Mouse (Mus musculus) heart, postnatal 0 days (tissue): ENCODE data around the gene Ifi47. TPM values are rescaled to one million over a fixed set of nuclear protein-coding genes. Genes with fewer than 3 reads are reported as not detected.

Experiments used
- ATAC-seq: fragments of 200-750 bp; cut with Nextera tagmentation; 2 replicates; pipeline ENCODE4 v1.8.0; 2017; ENCODE audit warnings: low read depth, moderate number of reproducible peaks, moderate library complexity; ENCODE audit not compliant: insufficient read depth
- DNase-seq: peaks from one replicate; pipeline ENCODE4 v3.0.0-alpha.2; 2016; ENCODE audit warnings: low spot score
- H3K27ac ChIP-seq: fragments of 300-500 bp; sonication (generic); 2 replicates; pipeline ENCODE4 v1.5.1; 2014; ENCODE audit warnings: low read depth, mild to moderate bottlenecking
- H3K27me3 ChIP-seq: fragments of 300-500 bp; sonication (generic); 2 replicates; pipeline ENCODE4 v1.6.1; 2014; ENCODE audit warnings: low read length, mixed read lengths; ENCODE audit not compliant: control insufficient read depth, insufficient read depth
- H3K36me3 ChIP-seq: fragments of 300-500 bp; sonication (generic); replicated peaks from 2 replicates; pipeline ENCODE4 v1.6.1; 2014; ENCODE audit warnings: low read length, mixed read lengths; ENCODE audit not compliant: control insufficient read depth, insufficient read depth
- H3K4me1 ChIP-seq: fragments of 300-500 bp; sonication (generic); 2 replicates; pipeline ENCODE4 v1.6.1; 2014; ENCODE audit warnings: antibody characterized with exemption; ENCODE audit not compliant: control insufficient read depth, insufficient read depth
- H3K4me2 ChIP-seq: fragments of 300-500 bp; sonication (generic); 2 replicates; pipeline ENCODE4 v1.6.1; 2014; ENCODE audit warnings: low read depth, mild to moderate bottlenecking, low read length, moderate library complexity
- H3K4me3 ChIP-seq: fragments of 300-500 bp; sonication (generic); 2 replicates; pipeline ENCODE4 v1.5.1; 2014; ENCODE audit warnings: low read depth, low read length
- H3K9ac ChIP-seq: fragments of 300-500 bp; sonication (generic); replicated peaks from 2 replicates; pipeline ENCODE4 v1.6.1; 2014; ENCODE audit warnings: low read depth, low read length, mixed read lengths
- H3K9me3 ChIP-seq: fragments of 300-500 bp; sonication (generic); replicated peaks from 2 replicates; pipeline ENCODE4 v1.6.1; 2016; ENCODE audit warnings: low read length; ENCODE audit not compliant: control insufficient read depth
- CTCF ChIP-seq: IDR thresholded peaks from 2 replicates; pipeline ENCODE4 v1.5.1; 2016; ENCODE audit warnings: antibody characterized with exemption, control low read depth, low read depth
- EP300 ChIP-seq: IDR thresholded peaks from 2 replicates; pipeline ENCODE4 v1.6.1; 2016; ENCODE audit warnings: antibody characterized with exemption, low read depth
- WGBS: fragments of 180-500 bp; shearing (Covaris S2); extraction: QIAGEN DNeasy Blood & Tissue Kit; methylation state at CpG from one replicate; pipeline ENCODE4 v1.1.7; 2014; 5-methylcytosine and 5-hydroxymethylcytosine counted together
- polyA plus RNA-seq: library from polyadenylated mRNA; unstranded; fragments of >200 nt; fragmentation: Nextera tagmentation; extraction: Ambion mirVana; gene quantifications from 2 replicates; pipeline ENCODE4 v1.2.1, GENCODE M21; 2015
- total RNA-seq: library from RNA; depleted of rRNA; stranded (reverse); fragments of >200 nt; gene quantifications from 2 replicates; pipeline ENCODE4 v1.2.3, GENCODE M21; 2014; ENCODE audit warnings: low replicate concordance

Ifi47 gene
- total and polyA plus RNA-seq, 2 experiments from 2014 or later, result 1.4 to 2.1 TPM

DNA sequence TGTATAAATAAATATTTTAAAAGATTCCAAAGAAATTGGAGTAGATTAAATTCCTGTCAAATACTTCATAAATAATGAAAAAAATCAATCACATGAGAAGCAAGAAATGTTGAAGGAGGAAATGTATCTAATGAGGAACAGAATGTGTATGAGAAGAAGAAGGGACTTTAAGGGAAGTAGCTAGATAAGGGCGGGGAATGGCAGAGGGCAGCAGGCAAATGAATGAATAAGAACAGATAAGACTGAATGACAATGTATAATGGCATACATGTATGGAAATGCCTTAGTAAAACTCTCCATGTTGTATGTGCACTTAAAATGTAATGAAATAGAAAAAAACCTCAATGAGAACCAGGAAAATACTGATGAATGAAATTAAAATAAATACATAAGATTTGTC is 8.0 kb upstream of the Ifi47 start:
- Histone ChIP-seq H3K27me3 (no peaks in the 10 kb centered on the region), H3K4me2 (no peak overlapping the region), H3K9me3 (no peaks in the 10 kb centered on the region), H3K4me1 (no peaks in the 10 kb centered on the region), H3K27ac (no peak overlapping the region), H3K36me3 (no peaks in the 10 kb centered on the region), H3K9ac (no peak overlapping the region), H3K4me3 (no peak overlapping the region)
- no peak for TF ChIP-seq CTCF
- TF ChIP-seq EP300, result no peak
- ATAC-seq, result no peak
- DNase-seq, result no peak
- 61% methylated on average over 1 of the region's 1 CpGs for WGBS

GRCm38 (mm10) chr11:49077012-49077411 is 625 bp downstream of the Ifi47 start:
- Histone ChIP-seq H3K9ac (no peak overlapping the region), H3K4me1 (0 out of 2 replicates have a peak, but pooled peaks cover 6% of the 10 kb centered on the region), H3K4me2 (no peak overlapping the region), H3K4me3 (no peak overlapping the region), H3K27ac (peak overlapping the region; percentile 66), H3K9me3 (no peaks in the 10 kb centered on the region), H3K27me3 (no peaks in the 10 kb centered on the region), H3K36me3 (no peaks in the 10 kb centered on the region)
- TF ChIP-seq CTCF, result no peak
- no peak for TF ChIP-seq EP300
- no peak for ATAC-seq
- WGBS, result 80% methylated on average over 1 of the region's 1 CpGs
- no peak for DNase-seq

DNA sequence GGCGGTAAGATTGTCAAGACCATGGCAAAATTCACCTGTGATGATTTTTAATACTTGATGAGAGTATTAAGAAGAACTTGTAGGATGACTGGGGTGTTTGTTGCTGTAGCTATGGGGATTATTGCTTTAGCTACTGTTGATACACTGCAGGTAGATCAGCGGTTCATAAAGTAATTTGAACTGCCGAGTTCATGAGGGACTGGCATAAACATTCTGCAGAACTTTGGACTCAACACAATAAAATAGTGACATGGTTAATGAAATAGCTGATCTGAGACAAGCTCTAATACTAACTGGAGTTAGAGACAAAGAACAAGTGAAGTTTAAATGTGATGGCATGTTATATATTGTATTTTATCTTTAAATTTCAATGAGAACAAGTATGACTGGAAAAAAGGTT is 2.3 kb downstream of the Ifi47 start:
- Histone ChIP-seq H3K36me3 (no peaks in the 10 kb centered on the region), H3K27ac (no peak overlapping the region), H3K9ac (no peak overlapping the region), H3K9me3 (no peaks in the 10 kb centered on the region), H3K27me3 (no peaks in the 10 kb centered on the region), H3K4me2 (no peak overlapping the region), H3K4me1 (0 out of 2 replicates have a peak, but pooled peaks cover 11% of the 10 kb centered on the region), H3K4me3 (no peak overlapping the region)
- no peak for TF ChIP-seq EP300
- no peak for TF ChIP-seq CTCF
- 83% methylated on average over 3 of the region's 3 CpGs for WGBS
- no peak for ATAC-seq
- DNase-seq, result no peak

GRCm38 (mm10) chr11:49080636-49081035 is 4.2 kb downstream of the Ifi47 start:
- TF ChIP-seq CTCF (no peak), EP300 (no peak)
- Histone ChIP-seq H3K9ac (no peak overlapping the region), H3K9me3 (no peaks in the 10 kb centered on the region), H3K4me1 (peaks cover 10% of the 10 kb centered on the region; the same call in 1 of the 2 replicates), H3K27ac (no peak overlapping the region), H3K4me2 (no peak overlapping the region), H3K4me3 (no peak overlapping the region), H3K36me3 (no peaks in the 10 kb centered on the region), H3K27me3 (no peaks in the 10 kb centered on the region)
- no peak for DNase-seq
- WGBS, result 54% methylated on average over 1 of the region's 1 CpGs
- no peak for ATAC-seq

DNA sequence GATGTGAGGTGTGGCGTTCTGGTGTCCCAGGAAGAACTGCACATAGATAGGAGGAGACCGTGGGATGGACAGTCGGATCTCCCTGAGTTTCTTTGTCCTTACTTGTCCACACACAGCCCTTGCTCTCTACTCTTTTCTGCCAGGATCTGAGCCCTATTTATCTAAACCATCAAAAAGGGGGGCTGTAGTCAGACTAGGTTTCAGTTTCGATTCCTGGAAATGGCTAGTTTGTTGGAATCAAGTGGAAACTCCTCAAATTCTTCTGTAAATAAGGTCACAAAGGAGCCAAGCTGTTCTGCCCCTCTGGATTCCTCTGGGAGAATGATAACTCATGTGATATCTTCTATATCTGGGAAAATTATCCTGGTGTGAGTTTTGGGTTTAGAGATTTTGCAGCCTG is 5.0 kb downstream of the Ifi47 start:
- Histone ChIP-seq H3K9ac (no peak overlapping the region), H3K36me3 (no peaks in the 10 kb centered on the region), H3K27me3 (no peaks in the 10 kb centered on the region), H3K4me2 (no peak overlapping the region), H3K9me3 (no peaks in the 10 kb centered on the region), H3K4me3 (no peak overlapping the region), H3K27ac (no peak overlapping the region), H3K4me1 (peaks cover 7% of the 10 kb centered on the region; the same call in 1 of the 2 replicates)
- no peak for DNase-seq
- 69% methylated on average over 4 of the region's 4 CpGs for whole genome bisulfite sequencing
- no peak for ATAC-seq
- no peak for TF ChIP-seq EP300
- no peak for TF ChIP-seq CTCF

- Histone ChIP-seq H3K4me1 (peaks cover 7% of the 10 kb centered on the region; the same call in 1 of the 2 replicates), H3K4me2 (no peak overlapping the region), H3K27ac (no peak overlapping the region), H3K9me3 (no peaks in the 10 kb centered on the region), H3K36me3 (no peaks in the 10 kb centered on the region), H3K9ac (no peak overlapping the region), H3K27me3 (no peaks in the 10 kb centered on the region), H3K4me3 (no peak overlapping the region)
- no peak for TF ChIP-seq CTCF
- no peak for TF ChIP-seq EP300
- WGBS, result 67% methylated on average over 3 of the region's 3 CpGs
- DNase-seq, result no peak
- ATAC-seq, result no peak
These were observed 5.5 kb downstream of the Ifi47 start for GRCm38 (mm10) chr11:49081886-49082285.
